Mouse (Mus musculus) 3134 (cell line): ENCODE results near the gene Slc16a12.
"Not testable (repeated sequence)": the region's sequence is repeated elsewhere in the genome, so short reads cannot be mapped to it uniquely, and the experiment has no call there.

Source experiments
- DNase-seq: peaks from one replicate; pipeline ENCODE4 v3.0.0-alpha.2; 2011; ENCODE audit warnings: low spot score; ENCODE audit not compliant: insufficient read length; ENCODE audit errors: extremely low read depth

The Slc16a12 gene

DNA sequence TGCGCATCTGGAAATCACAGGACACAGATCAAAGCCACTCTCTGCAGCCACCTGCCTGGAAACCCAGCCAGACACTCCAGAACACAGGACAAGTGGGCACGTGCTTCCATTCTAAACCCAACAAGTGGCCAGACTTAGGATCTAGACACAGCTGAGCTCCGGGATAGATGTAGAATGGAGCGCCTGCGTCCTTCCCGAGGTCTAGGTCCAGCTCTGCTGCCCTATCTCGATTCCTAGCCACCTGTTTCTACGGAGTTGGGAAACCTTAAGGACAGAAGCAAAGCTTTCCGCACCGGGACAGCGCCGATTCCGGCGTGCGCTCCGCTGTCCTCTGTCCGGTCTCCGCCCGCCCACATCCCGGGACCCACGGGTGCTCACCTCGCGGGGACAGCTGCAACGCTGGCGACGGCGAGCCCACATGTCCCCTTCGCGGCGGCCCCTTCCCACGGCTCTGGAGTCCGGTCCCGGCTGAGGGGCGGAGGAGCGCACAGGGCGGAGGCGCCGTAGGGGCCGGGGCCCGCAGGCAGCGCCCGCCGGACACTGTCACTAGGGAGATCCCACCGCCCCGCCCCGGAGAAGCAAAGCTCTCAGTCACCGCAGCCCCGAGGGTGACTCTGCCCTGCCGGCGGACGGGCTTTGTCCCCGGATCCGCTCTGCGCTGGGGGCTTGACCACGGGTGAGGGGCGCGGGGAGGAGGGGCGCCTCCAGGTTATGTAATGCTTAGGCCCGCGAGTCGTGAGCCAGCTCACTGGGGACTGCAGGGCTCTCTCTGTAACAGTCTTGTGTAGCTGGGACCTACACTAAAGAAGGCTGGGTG lies at the start of gene Slc16a12:
Gene Slc16a12 (minus strand): TSS at position 602 of the 817 bp plus-strand sequence.
- peak; percentile 14 for DNase-seq

- no peak for DNase-seq
Observed at GRCm38 (mm10) chr19:34796396-34796795, 49.3 kb upstream of the Slc16a12 start.

DNA sequence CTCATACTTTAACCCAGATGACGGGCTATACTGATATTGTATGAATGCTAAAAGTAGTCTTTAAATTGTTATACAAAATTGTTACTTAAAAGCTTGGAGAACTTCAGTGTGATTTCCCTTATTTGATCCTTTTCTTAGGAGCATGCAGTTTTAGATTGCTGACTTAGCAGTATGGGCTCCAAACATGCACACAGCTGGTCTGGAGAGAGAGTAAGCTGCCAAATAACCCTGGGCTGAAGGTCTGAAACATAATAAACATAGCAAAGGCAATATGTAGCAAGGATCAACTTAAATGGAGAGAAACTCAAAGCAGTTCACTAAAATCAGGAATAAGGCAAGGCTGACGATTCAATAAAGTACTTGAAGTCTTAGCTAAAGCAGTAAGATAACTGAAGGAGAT lies 35.4 kb upstream of the Slc16a12 start:
- DNase-seq, result no peak

GRCm38 (mm10) chr19:34778993-34779392 lies 31.9 kb upstream of the Slc16a12 start:
- DNase-seq, result no peak

DNA sequence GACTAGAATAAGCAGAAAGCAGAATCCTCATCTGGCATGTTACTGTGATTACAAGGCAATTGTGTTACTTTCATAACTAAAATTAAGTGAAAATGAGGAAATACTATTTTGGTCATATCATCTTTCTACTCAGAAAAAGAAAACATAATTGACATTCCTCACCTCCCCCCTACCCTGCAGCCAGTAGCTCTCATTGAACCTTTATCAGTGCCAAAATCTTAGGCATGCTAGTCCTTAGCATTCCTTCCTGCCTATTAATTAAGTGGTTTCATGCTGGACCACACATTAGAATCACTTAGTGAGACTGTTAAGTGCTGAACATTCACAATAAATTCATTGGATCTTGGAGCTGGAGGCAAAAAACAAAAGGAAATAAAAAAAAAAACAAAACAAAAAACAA lies 31.0 kb upstream of the Slc16a12 start:
- DNase-seq, result peak; percentile 14

DNA sequence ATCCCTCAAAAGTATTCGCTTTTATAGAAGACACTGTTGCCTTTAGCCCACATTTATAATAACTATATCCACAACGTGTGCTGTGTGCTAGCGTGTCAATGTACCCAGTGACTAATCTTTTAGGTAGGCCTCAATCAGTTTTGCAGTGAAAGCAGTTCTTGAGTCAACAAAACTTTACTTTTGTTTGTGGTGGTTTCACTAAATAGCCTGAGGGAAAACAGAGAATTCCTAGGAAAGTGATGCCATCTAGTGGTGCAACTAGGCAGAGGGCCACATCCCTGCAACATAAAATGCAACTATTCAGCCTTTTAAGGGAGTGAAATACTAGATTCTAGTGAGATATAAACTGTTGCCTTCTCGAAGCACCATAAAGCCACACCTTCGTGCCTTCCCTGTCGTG lies 25.7 kb upstream of the Slc16a12 start:
- DNase-seq, result peak; percentile 21

GRCm38 (mm10) chr19:34770764-34771163 lies 23.7 kb upstream of the Slc16a12 start:
- no peak for DNase-seq

- no peak for DNase-seq
Observed at GRCm38 (mm10) chr19:34758754-34759153, 11.7 kb upstream of the Slc16a12 start.

- no peak for DNase-seq
Observed at GRCm38 (mm10) chr19:34756561-34757240, 9.6 kb upstream of the Slc16a12 start.

GRCm38 (mm10) chr19:34755680-34756079 lies 8.6 kb upstream of the Slc16a12 start:
- DNase-seq, result no peak

GRCm38 (mm10) chr19:34753243-34753642 lies 6.2 kb upstream of the Slc16a12 start:
- no peak for DNase-seq

DNA sequence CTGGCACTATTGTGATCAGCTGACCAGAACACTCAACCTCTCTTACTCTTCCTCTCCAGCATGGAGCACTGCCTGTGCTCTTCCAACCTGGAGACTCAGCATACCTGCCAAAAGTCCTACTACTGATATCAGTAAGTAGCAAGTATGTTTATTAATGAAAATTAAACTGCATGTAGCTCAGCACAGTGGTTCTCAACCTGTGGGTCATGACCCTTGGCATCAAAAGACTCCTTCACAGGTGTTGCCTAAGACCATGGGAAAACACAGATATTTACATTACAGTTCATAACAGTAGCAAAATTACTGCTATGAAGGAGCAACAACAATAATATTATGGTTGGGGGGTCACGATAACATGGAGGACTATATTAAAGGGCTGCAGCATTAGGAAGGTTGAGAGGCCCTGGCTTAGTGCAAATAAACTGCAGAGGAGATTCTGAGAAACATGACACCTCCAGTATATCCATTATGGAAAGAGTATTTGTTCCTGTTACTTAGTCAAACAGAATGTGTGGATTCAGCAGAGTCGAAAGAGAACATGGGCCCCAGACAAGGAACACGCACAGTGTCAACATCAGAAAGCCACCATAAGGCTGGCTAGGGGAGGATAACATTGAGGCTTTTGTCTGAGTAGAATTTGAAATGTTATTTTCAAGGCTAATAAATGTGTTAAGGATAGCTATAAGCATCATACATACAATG lies 5.5 kb upstream of the Slc16a12 start:
- no peak for DNase-seq

DNA sequence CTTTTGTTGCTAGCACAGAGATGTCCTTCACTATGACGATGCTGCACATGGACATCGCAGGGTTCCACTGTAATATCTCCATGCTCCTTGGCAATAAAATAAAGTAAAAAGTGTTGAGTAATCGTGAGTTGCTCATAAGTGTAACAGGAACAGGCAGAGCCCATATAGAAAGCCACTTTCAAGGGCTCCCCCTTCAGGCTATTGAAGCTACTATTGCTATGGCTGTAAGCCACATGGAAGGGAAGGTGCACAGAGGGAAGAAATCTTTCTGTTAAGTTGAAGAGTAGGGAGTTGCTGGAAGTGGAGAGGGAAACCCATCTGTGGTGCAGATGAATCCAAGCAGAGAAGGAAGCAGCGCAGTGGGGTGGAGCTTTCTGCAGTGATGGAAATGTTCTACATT lies 4.1 kb upstream of the Slc16a12 start:
- no peak for DNase-seq

GRCm38 (mm10) chr19:34748992-34749391 lies 1.9 kb upstream of the Slc16a12 start:
- DNase-seq, result no peak

GRCm38 (mm10) chr19:34747969-34748368 lies 880 bp upstream of the Slc16a12 start:
- DNase-seq, result not testable (repeated sequence)

- no peak for DNase-seq
Observed at GRCm38 (mm10) chr19:34746201-34746600, 888 bp downstream of the Slc16a12 start.

GRCm38 (mm10) chr19:34745012-34745411 lies 2.1 kb downstream of the Slc16a12 start:
- no peak for DNase-seq

GRCm38 (mm10) chr19:34737916-34738315 lies 9.2 kb downstream of the Slc16a12 start:
- no peak for DNase-seq

DNA sequence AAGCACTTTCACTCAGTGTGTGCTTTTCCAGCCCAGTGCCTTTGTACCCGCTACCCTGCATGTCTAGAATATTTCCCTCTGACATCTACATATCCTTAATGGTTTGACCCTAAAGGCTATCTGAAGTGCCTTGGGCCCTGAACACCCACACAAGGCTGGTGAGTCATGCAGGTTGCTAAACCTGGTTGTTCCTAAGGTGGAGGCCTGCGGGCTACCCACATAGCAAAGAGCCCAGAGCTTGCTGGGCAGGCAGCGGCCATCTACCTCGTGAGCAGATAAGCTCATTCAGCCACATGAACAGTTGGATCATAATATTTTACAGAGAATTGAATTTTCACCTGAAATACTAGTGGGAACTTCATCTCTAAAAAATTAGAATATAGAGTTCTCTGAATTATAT lies 11.2 kb downstream of the Slc16a12 start:
- DNase-seq, result no peak

GRCm38 (mm10) chr19:34733020-34733419 lies 14.1 kb downstream of the Slc16a12 start:
- no peak for DNase-seq

GRCm38 (mm10) chr19:34731356-34731755 lies 15.7 kb downstream of the Slc16a12 start:
- DNase-seq, result no peak
